Mouse (Mus musculus) stomach, embryonic 15.5 days (tissue): ENCODE data around the gene Eif2b5. TPM values are rescaled to one million over a fixed set of nuclear protein-coding genes. Genes with fewer than 3 reads are reported as not detected.
"Not testable (repeated sequence)": the region's sequence is repeated elsewhere in the genome, so short reads cannot be mapped to it uniquely, and the experiment has no call there.

Experiments used
- ATAC-seq: fragments of 200-750 bp; cut with Nextera tagmentation; 2 replicates; pipeline ENCODE4 v1.8.0; 2017; ENCODE audit warnings: low read depth, moderate number of reproducible peaks, moderate TSS enrichment; ENCODE audit not compliant: insufficient read depth, low FRiP score
- H3K27ac ChIP-seq: fragments of 300-500 bp; sonication (generic); 2 replicates; pipeline ENCODE4 v1.5.1; 2015; ENCODE audit warnings: mild to moderate bottlenecking, inconsistent platforms
- H3K27me3 ChIP-seq: fragments of 300-500 bp; sonication (generic); replicated peaks from 2 replicates; pipeline ENCODE4 v1.6.1; 2015; ENCODE audit warnings: inconsistent platforms
- H3K36me3 ChIP-seq: fragments of 300-500 bp; sonication (generic); 2 replicates; pipeline ENCODE4 v1.6.1; 2015; ENCODE audit warnings: inconsistent platforms
- H3K4me1 ChIP-seq: fragments of 300-500 bp; sonication (generic); 2 replicates; pipeline ENCODE4 v1.6.1; 2015; ENCODE audit warnings: inconsistent platforms
- H3K4me2 ChIP-seq: fragments of 300-500 bp; sonication (generic); 2 replicates; pipeline ENCODE4 v1.6.1; 2015; ENCODE audit warnings: mild to moderate bottlenecking, inconsistent platforms
- H3K4me3 ChIP-seq: fragments of 300-500 bp; sonication (generic); replicated peaks from 2 replicates; pipeline ENCODE4 v1.5.1; 2015; ENCODE audit warnings: inconsistent platforms
- H3K9ac ChIP-seq: fragments of 300-500 bp; sonication (generic); 2 replicates; pipeline ENCODE4 v1.6.1; 2015; ENCODE audit warnings: inconsistent platforms
- H3K9me3 ChIP-seq: fragments of 300-500 bp; sonication (generic); 2 replicates; pipeline ENCODE4 v1.6.1; 2016; ENCODE audit warnings: inconsistent platforms
- WGBS: fragments of 180-500 bp; shearing (Covaris S2); methylation state at CpG from one replicate; pipeline ENCODE4 v1.1.7; 2015; 5-methylcytosine and 5-hydroxymethylcytosine counted together
- polyA plus RNA-seq: library from polyadenylated mRNA; unstranded; fragments of >200 nt; fragmentation: Nextera tagmentation; extraction: Ambion mirVana; gene quantifications from 2 replicates; pipeline ENCODE4 v1.2.1, GENCODE M21; 2015

Gene Eif2b5
- polyA plus RNA-seq, 1 experiment from 2014 or later, result 90.2 TPM

GRCm38 (mm10) chr16:20476857-20477256 is 21.8 kb upstream of the Eif2b5 start:
- peak overlapping the region; percentile 23 for H3K27ac ChIP-seq
- H3K9me3 ChIP-seq, result no peaks in the 10 kb centered on the region
- no peaks in the 10 kb centered on the region for H3K4me1 ChIP-seq
- H3K4me2 ChIP-seq, result no peak overlapping the region
- 18% methylated on average over 1 of the region's 1 CpGs for WGBS
- no peak overlapping the region for H3K4me3 ChIP-seq
- ATAC-seq, result peak; percentile 84
- no peaks in the 10 kb centered on the region for H3K27me3 ChIP-seq
- no peak overlapping the region for H3K9ac ChIP-seq
- no peaks in the 10 kb centered on the region for H3K36me3 ChIP-seq

DNA sequence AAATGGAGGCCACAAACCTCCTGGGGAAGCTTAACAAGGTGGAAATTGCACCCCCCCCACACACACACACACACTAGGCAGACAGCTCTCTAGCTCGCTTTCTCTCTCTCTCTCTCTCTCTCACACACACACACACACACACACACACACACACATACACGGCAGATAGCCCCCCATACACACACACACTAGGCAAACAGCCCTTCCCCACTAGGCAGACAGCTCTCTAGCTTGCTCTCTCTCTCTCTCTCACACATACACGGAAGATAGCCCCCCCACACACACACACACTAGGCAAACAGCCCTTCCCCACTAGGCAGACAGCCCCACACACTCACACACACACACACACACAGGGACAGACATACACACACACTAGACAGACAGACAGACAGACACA is 21.3 kb upstream of the Eif2b5 start:
- no peaks in the 10 kb centered on the region for H3K9me3 ChIP-seq
- H3K4me2 ChIP-seq, result no peak overlapping the region
- H3K36me3 ChIP-seq, result no peaks in the 10 kb centered on the region
- peak overlapping the region; percentile 23 for H3K27ac ChIP-seq
- H3K4me3 ChIP-seq, result no peak overlapping the region
- no peaks in the 10 kb centered on the region for H3K4me1 ChIP-seq
- WGBS, result 23% methylated on average over 2 of the region's 3 CpGs
- ATAC-seq, result peak; percentile 49; the same call in 1 of the 2 replicates
- no peak overlapping the region for H3K9ac ChIP-seq
- no peaks in the 10 kb centered on the region for H3K27me3 ChIP-seq

- H3K4me3 ChIP-seq, result no peak overlapping the region
- H3K27me3 ChIP-seq, result no peaks in the 10 kb centered on the region
- H3K36me3 ChIP-seq, result no peaks in the 10 kb centered on the region
- no peaks in the 10 kb centered on the region for H3K9me3 ChIP-seq
- no peaks in the 10 kb centered on the region for H3K4me1 ChIP-seq
- H3K4me2 ChIP-seq, result no peak overlapping the region
- H3K9ac ChIP-seq, result no peak overlapping the region
- no peak overlapping the region for H3K27ac ChIP-seq
- no peak for ATAC-seq
- 40% methylated on average over 2 of the region's 2 CpGs for WGBS
Measured at GRCm38 (mm10) chr16:20478504-20478903, 20.1 kb upstream of the Eif2b5 start.

DNA sequence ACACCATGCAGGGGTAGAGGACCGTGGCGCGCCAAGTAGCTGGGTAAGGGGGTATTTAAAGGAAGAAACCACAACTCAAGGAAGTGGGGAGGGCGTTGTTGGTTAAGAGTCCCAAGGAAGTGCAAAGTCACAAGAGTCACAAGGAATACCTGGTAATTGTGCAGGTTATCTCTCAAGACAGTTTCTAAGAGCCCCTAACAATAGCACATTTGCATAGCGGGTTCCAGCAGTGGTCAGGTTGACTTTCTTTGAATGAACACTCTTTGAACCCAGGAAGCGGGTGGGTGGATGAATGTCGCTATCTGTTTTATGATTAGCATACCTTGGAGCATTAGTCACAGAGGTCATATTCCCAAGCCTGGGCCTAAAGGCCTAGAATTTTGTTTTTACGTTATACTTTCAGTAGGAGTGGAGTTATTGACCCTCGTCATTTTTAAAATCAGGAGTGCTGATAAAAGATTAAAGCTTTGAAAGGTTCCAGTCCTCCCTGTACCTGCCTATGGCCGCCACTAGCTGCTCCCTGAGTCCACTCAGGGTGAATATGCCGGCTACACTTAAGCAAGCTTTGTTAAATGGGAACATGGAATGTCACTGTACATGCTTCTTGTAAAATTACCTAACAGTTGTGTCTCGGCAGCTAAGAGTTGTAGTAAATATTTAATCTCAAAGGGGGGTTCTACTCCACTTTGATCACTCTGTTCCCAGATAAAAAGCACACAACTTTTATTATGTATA is 19.4 kb upstream of the Eif2b5 start:
- 85% methylated on average over 12 of the region's 12 CpGs for WGBS
- H3K9ac ChIP-seq, ATAC-seq: not testable (repeated sequence)

GRCm38 (mm10) chr16:20480115-20480514 is 18.5 kb upstream of the Eif2b5 start:
- no peak for ATAC-seq

More for the DNA sequence above, 19.4 kb upstream of the Eif2b5 start:
- not testable (repeated sequence) for H3K27ac ChIP-seq, H3K4me1 ChIP-seq, H3K4me3 ChIP-seq, H3K27me3 ChIP-seq, H3K36me3 ChIP-seq, H3K4me2 ChIP-seq, H3K9me3 ChIP-seq

DNA sequence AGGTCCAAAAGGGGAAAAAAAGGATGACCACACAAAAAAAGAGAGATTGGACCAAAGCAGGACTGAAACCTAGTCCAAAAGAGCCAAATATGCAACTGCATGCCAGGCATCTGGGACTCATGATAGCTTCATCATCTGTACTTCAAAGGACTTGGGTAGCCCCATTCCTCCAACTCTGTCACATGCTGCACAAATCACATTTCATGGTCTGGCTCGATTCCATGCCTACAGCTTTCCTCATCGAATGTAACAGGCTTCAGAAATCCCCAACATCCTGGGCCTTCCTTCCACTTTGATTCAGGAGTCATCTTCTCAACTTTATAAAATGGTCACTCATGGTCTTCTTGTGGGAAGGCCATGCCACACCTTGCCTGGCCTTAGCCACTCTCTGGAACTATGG is 16.9 kb upstream of the Eif2b5 start:
- no peaks in the 10 kb centered on the region for H3K9me3 ChIP-seq
- H3K4me2 ChIP-seq, result no peak overlapping the region
- no peaks in the 10 kb centered on the region for H3K36me3 ChIP-seq
- H3K9ac ChIP-seq, result no peak overlapping the region
- H3K27me3 ChIP-seq, result no peaks in the 10 kb centered on the region
- no peak for ATAC-seq
- H3K4me3 ChIP-seq, result no peak overlapping the region
- 70% methylated on average over 2 of the region's 2 CpGs for WGBS
- no peaks in the 10 kb centered on the region for H3K4me1 ChIP-seq
- H3K27ac ChIP-seq, result no peak overlapping the region

More at GRCm38 (mm10) chr16:20480115-20480514, 18.5 kb upstream of the Eif2b5 start:
- Histone ChIP-seq H3K4me2 (no peak overlapping the region), H3K4me3 (no peak overlapping the region), H3K27me3 (no peaks in the 10 kb centered on the region), H3K27ac (no peak overlapping the region), H3K36me3 (no peaks in the 10 kb centered on the region), H3K9ac (no peak overlapping the region), H3K4me1 (no peaks in the 10 kb centered on the region), H3K9me3 (no peaks in the 10 kb centered on the region)
- WGBS, result 43% methylated on average over 3 of the region's 3 CpGs

GRCm38 (mm10) chr16:20483716-20484115 is 14.9 kb upstream of the Eif2b5 start:
- not testable (repeated sequence) for H3K9ac ChIP-seq, H3K4me1 ChIP-seq, H3K36me3 ChIP-seq, H3K27me3 ChIP-seq, H3K4me2 ChIP-seq, H3K27ac ChIP-seq, H3K4me3 ChIP-seq, ATAC-seq, H3K9me3 ChIP-seq
- 88% methylated on average over 7 of the region's 7 CpGs for WGBS

- Histone ChIP-seq H3K4me2 (no peak overlapping the region), H3K27me3 (no peaks in the 10 kb centered on the region), H3K9me3 (no peaks in the 10 kb centered on the region), H3K4me1 (no peaks in the 10 kb centered on the region), H3K9ac (no peak overlapping the region), H3K27ac (no peak overlapping the region), H3K36me3 (no peaks in the 10 kb centered on the region), H3K4me3 (no peak overlapping the region)
- 51% methylated on average over 4 of the region's 4 CpGs for WGBS
- no peak for ATAC-seq
Measured at GRCm38 (mm10) chr16:20485061-20485460, 13.6 kb upstream of the Eif2b5 start.

DNA sequence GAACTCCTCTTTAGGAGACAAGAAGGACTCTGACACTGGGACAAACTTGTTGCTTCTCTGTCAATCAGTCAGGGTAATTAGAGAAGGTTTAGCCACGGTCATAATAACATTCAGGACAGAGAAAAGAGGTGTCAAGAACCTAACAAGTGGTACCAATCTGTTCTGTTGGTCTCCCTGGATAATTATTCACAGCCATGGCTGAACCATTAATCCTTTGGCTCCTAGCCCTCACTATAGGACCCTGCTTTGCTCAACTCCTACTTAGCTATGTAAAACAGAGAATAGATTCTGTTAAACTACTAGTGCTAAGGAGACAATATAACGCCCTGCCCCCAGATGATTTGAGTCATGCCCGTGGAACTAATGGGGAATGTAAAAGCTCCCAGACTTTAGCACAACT is 12.6 kb upstream of the Eif2b5 start:
- Histone ChIP-seq H3K9ac (no peak overlapping the region), H3K27ac (no peak overlapping the region), H3K27me3 (no peaks in the 10 kb centered on the region), H3K4me1 (no peaks in the 10 kb centered on the region), H3K9me3 (no peaks in the 10 kb centered on the region), H3K4me2 (no peak overlapping the region), H3K4me3 (no peak overlapping the region), H3K36me3 (no peaks in the 10 kb centered on the region)
- WGBS, result 68% methylated on average over 3 of the region's 3 CpGs
- no peak for ATAC-seq

- Histone ChIP-seq H3K9ac (no peak overlapping the region), H3K4me3 (no peak overlapping the region), H3K4me2 (no peak overlapping the region), H3K27ac (no peak overlapping the region), H3K9me3 (no peaks in the 10 kb centered on the region), H3K27me3 (no peaks in the 10 kb centered on the region), H3K36me3 (no peaks in the 10 kb centered on the region), H3K4me1 (no peaks in the 10 kb centered on the region)
- no peak for ATAC-seq
- 86% methylated on average over 1 of the region's 1 CpGs for WGBS
Measured at GRCm38 (mm10) chr16:20488151-20488550, 10.5 kb upstream of the Eif2b5 start.

GRCm38 (mm10) chr16:20488751-20489150 is 9.9 kb upstream of the Eif2b5 start:
- H3K4me3 ChIP-seq, H3K27me3 ChIP-seq, H3K27ac ChIP-seq, ATAC-seq, H3K36me3 ChIP-seq, H3K9ac ChIP-seq, H3K4me1 ChIP-seq, H3K9me3 ChIP-seq, H3K4me2 ChIP-seq: not testable (repeated sequence)
- 81% methylated on average over 9 of the region's 9 CpGs for WGBS

DNA sequence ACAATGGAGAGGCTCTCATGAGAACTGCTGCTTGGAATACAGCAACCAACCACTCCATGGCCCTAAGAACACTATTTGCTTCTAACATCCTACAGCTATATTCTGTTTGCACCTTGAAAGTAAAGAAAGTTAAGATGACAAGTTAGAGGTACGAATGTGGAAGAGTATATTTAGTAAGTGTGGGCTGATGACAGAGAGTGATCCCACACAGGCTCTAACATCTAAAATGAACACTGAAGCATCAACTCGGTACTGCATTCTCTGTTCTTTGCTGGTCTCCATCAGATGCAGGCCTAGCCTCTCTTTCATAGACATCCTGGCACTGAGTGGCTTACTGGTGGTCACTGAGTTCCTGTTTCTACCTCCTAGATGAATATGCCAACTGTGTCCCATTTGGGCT is 9.4 kb upstream of the Eif2b5 start:
- WGBS, result 90% methylated on average over 2 of the region's 2 CpGs
- H3K4me2 ChIP-seq, result no peak overlapping the region
- H3K4me1 ChIP-seq, result no peaks in the 10 kb centered on the region
- no peak overlapping the region for H3K9ac ChIP-seq
- ATAC-seq, result no peak
- H3K9me3 ChIP-seq, result no peaks in the 10 kb centered on the region
- H3K27ac ChIP-seq, result no peak overlapping the region
- H3K36me3 ChIP-seq, result no peaks in the 10 kb centered on the region
- H3K27me3 ChIP-seq, result no peaks in the 10 kb centered on the region
- H3K4me3 ChIP-seq, result no peak overlapping the region

- no peak overlapping the region for H3K9ac ChIP-seq
- ATAC-seq, result no peak
- WGBS, result 34% methylated on average over 2 of the region's 2 CpGs
- H3K9me3 ChIP-seq, result no peaks in the 10 kb centered on the region
- H3K36me3 ChIP-seq, result no peaks in the 10 kb centered on the region
- H3K27ac ChIP-seq, result no peak overlapping the region
- H3K27me3 ChIP-seq, result no peaks in the 10 kb centered on the region
- no peak overlapping the region for H3K4me3 ChIP-seq
- H3K4me1 ChIP-seq, result no peaks in the 10 kb centered on the region
- no peak overlapping the region for H3K4me2 ChIP-seq
Measured at GRCm38 (mm10) chr16:20490581-20490980, 8.0 kb upstream of the Eif2b5 start.
